Mouse (Mus musculus) urinary bladder, postnatal 14 days (tissue): ENCODE data around the gene Prr15l.

Experiments
- DNase-seq: peaks from one replicate; pipeline ENCODE4 v3.0.0; 2021; ENCODE audit warnings: low spot score

Prr15l gene

DNA sequence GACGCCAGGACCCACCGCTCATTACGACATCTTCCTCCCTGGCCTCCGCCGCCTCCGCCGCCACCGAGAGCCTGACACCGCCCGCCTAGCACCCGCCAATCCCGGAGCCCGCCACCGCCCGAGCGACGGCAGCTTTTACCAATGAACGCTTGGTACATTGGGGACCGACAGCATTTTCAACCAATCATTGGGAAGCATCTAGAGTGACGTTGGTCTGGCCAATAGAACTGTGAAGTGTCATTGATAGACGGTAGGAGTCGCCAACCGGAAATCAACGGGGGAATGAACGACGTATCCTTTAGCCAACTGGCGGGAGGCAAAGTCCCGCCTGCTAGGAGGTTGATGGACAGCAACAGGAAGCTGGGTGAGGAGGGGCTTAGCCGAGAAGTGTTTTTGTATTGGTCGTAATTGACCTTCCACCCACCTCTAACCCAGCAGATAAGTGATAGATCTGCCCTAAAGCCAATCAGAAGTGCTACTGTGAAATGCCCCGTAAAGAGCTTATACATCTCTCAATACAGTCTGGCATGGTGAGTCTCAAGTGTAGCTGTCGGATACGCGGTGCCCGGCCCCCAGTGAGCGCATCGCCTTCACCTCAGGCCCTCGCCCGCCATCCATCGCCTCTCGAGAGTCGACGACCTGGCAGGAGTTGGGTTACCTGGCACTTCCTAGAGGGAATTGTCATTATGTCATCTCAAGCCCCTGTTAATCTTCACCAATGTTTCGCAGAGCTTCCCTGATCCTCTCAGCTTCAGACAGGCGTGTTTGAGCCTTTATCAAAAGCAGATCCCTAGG lies 49.9 kb downstream of the Prr15l start:
- DNase-seq, result peak; percentile 98

DNA sequence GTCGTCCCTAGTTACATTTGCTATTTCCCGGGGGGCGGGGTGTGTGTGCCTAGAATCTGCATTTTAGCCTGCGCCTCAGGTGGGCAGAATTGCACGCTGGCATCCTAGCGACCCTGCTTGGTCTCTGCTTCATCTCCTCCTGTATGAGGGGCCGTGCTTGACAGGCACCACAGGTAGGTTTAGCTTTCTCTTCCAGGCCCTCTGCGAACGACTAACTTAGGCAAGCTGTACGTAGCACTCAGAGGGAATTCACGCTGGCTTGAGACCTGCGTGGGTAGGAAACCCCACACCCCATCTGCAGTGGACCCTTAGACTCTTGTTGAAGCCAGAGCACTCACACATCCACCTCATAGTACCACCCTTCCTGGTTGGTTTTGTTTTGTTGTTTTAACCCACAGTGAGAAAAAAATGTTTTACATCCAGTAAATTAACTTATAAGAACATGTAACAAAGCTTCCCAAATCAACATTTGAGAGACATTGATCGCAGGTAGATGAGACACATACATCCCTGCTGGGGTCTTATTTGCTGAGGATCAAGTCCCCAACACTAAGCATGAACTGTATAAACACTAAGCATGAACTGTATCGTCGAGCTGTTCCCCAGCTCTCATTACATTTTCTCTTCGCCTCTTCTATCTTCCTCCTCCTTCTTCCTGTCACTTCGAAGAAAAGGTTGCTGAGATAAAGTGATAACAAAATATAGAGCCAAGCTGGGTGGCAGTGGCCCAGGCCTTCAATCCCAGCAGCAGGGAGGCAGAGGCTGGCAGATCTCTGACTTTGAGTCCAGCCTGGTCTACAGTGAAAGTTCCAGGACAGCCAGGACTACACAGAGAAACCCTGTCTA lies 50.7 kb downstream of the Prr15l start:
- no peak for DNase-seq

DNA sequence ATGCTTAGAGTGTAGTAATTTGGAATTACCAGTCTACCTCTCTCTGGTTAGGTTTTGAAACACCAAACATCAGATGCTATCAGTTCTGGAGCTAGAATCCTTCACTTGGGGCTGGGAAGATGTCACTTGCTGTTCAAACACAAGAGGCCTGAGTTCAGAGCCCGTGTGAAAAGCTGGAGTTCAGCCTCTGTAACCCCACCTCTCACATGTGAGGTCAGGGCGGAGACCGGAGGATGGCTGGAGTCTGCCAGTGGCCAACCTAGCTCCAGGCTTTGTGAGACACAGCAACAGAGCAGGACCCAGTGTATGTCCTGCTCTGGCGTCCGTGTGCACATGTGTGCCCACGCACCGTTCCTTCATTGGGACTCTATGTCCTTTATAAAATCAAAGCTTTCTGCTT lies 51.4 kb downstream of the Prr15l start:
- DNase-seq, result no peak

DNA sequence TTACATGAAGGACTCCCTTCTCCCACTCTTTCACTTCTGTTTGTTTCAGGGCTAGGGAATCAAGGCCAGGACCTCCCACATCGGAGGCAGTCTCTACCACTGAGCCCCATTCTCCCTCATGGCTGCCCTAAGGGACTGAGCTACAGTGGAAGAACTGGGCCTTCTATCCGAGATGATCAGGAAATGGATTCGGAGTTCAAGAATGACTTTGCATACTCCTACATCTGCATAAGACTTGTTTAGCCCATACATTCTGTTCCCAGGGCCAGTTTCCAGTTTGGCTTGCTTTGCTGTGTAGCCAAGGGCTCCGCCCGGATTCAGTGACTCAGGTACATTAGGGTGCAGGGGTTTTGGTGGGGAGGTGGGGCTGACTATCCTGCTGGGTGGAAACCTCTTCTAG lies 52.1 kb downstream of the Prr15l start:
- no peak for DNase-seq

DNA sequence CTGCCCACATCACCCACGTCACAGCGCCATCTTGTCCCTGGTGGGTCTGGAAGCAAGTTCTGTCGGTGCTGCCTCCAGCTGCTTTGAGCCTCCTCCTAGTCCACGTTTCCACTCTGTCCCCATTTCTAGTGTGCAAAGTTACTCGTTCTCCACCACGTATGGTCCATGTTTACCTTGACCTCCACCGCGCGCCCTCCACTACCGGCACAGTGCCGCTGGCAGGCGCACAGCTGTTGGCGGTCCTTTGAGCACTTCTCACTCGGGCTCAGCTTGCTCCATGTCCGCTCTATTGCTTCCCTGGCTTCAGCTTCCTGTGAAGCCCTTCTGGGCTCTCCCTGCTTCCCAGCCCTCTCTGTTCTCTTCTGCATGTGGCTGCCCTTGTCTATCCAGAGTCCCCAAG lies 53.6 kb downstream of the Prr15l start:
- DNase-seq, result no peak

- DNase-seq, result peak; percentile 85
These were observed 54.5 kb downstream of the Prr15l start for GRCm38 (mm10) chr11:96982355-96982754.

GRCm38 (mm10) chr11:96982859-96983258 lies 55.0 kb downstream of the Prr15l start, which contains the start of gene Sp2:
Sp2 (minus strand) TSS chr11:96982959.
- DNase-seq, result no peak

GRCm38 (mm10) chr11:96984903-96985302 lies 57.0 kb downstream of the Prr15l start:
- DNase-seq, result no peak

GRCm38 (mm10) chr11:96986463-96986862 lies 58.6 kb downstream of the Prr15l start:
- no peak for DNase-seq
